Mouse (Mus musculus): ENCODE results near the gene Dnah2. TPM values are rescaled to one million over a fixed set of nuclear protein-coding genes. Genes with fewer than 3 reads are reported as not detected.
A peak's percentile ranks its signal among the peaks of the same experiment; 100 is the strongest.

The Dnah2 gene
- polyA plus RNA-seq, 1 experiment from 2014 or later, result 4.8 TPM

- WGBS, result 8% methylated on average over 5 of the region's 5 CpGs
- Histone ChIP-seq H3K4me3 (replicated peaks; ENCODE audit: low read depth, low read length) (peak overlapping the region; percentile 76), H3K27me3 (ENCODE audit: control insufficient read depth, insufficient read depth, low read length) (no peaks in the 10 kb centered on the region), H3K27ac (replicated peaks; ENCODE audit: low read depth, low read length) (peak overlapping the region; percentile 86), H3K9me3 (ENCODE audit: control insufficient read depth, low read length) (no peaks in the 10 kb centered on the region), H3K4me1 (ENCODE audit: control insufficient read depth, insufficient read depth, low read length) (peaks cover 63% of the 10 kb centered on the region), H3K9ac (replicated peaks; ENCODE audit: low read length) (peak overlapping the region; percentile 92), H3K36me3 (ENCODE audit: control insufficient read depth, insufficient read depth, low read length) (peaks cover 41% of the 10 kb centered on the region), H3K4me2 (ENCODE audit: low read length) (peak overlapping the region; percentile 66)
- no peak for DNase-seq
- ATAC-seq (ENCODE audit: low FRiP score, low TSS enrichment), result no peak
Measured at GRCm38 (mm10) chr11:69559183-69559582, 10.3 kb upstream of the Dnah2 start.

GRCm38 (mm10) chr11:69558756-69559155, 9.8 kb upstream of the Dnah2 start:
- H3K4me1 ChIP-seq (ENCODE audit: control insufficient read depth, insufficient read depth, low read length), result peaks cover 67% of the 10 kb centered on the region
- peaks cover 44% of the 10 kb centered on the region for H3K36me3 ChIP-seq (ENCODE audit: control insufficient read depth, insufficient read depth, low read length)
- ATAC-seq (ENCODE audit: low FRiP score, low TSS enrichment), result no peak
- no peaks in the 10 kb centered on the region for H3K9me3 ChIP-seq (ENCODE audit: control insufficient read depth, low read length)
- no peaks in the 10 kb centered on the region for H3K27me3 ChIP-seq (ENCODE audit: control insufficient read depth, insufficient read depth, low read length)
- peak overlapping the region; percentile 66 for H3K4me2 ChIP-seq (ENCODE audit: low read length)
- no peak for DNase-seq
- 0 out of 2 replicates have a peak overlapping the region, but pooled peaks have one; percentile 86 for H3K27ac ChIP-seq (replicated peaks; ENCODE audit: low read depth, low read length)
- WGBS, result 17% methylated on average over 6 of the region's 6 CpGs
- peak overlapping the region; percentile 76 for H3K4me3 ChIP-seq (replicated peaks; ENCODE audit: low read depth, low read length)
- H3K9ac ChIP-seq (replicated peaks; ENCODE audit: low read length), result peak overlapping the region; percentile 92

GRCm38 (mm10) chr11:69557381-69557958, 8.6 kb upstream of the Dnah2 start:
- peak overlapping the region; percentile 66 for H3K4me2 ChIP-seq (ENCODE audit: low read length)
- no peaks in the 10 kb centered on the region for H3K27me3 ChIP-seq (ENCODE audit: control insufficient read depth, insufficient read depth, low read length)
- DNase-seq, result peak; percentile 91
- peaks cover 37% of the 10 kb centered on the region for H3K36me3 ChIP-seq (ENCODE audit: control insufficient read depth, insufficient read depth, low read length)
- peaks cover 80% of the 10 kb centered on the region for H3K4me1 ChIP-seq (ENCODE audit: control insufficient read depth, insufficient read depth, low read length)
- H3K9ac ChIP-seq (replicated peaks; ENCODE audit: low read length), result peak overlapping the region; percentile 92
- peak overlapping the region; percentile 76 for H3K4me3 ChIP-seq (replicated peaks; ENCODE audit: low read depth, low read length)
- ATAC-seq (ENCODE audit: low FRiP score, low TSS enrichment), result no peak; the same call in 1 of the 2 replicates
- WGBS, result 6% methylated on average over 14 of the region's 14 CpGs
- H3K9me3 ChIP-seq (ENCODE audit: control insufficient read depth, low read length), result no peaks in the 10 kb centered on the region
- peak overlapping the region; percentile 72 for H3K27ac ChIP-seq (replicated peaks; ENCODE audit: low read depth, low read length)

- WGBS, result 78% methylated on average over 5 of the region's 5 CpGs
- Histone ChIP-seq H3K4me1 (ENCODE audit: control insufficient read depth, insufficient read depth, low read length) (peaks cover 70% of the 10 kb centered on the region), H3K4me3 (replicated peaks; ENCODE audit: low read depth, low read length) (no peak overlapping the region), H3K27ac (replicated peaks; ENCODE audit: low read depth, low read length) (peak overlapping the region; percentile 55), H3K4me2 (ENCODE audit: low read length) (no peak overlapping the region), H3K9me3 (ENCODE audit: control insufficient read depth, low read length) (no peaks in the 10 kb centered on the region), H3K9ac (replicated peaks; ENCODE audit: low read length) (no peak overlapping the region), H3K36me3 (ENCODE audit: control insufficient read depth, insufficient read depth, low read length) (peaks cover 32% of the 10 kb centered on the region), H3K27me3 (ENCODE audit: control insufficient read depth, insufficient read depth, low read length) (no peaks in the 10 kb centered on the region)
- ATAC-seq (ENCODE audit: low FRiP score, low TSS enrichment) (no peak), DNase-seq (no peak)
Measured at GRCm38 (mm10) chr11:69554539-69555140, 5.7 kb upstream of the Dnah2 start.

GRCm38 (mm10) chr11:69553341-69553721, 4.4 kb upstream of the Dnah2 start:
- peak overlapping the region; percentile 53 for H3K4me2 ChIP-seq (ENCODE audit: low read length)
- ATAC-seq (ENCODE audit: low FRiP score, low TSS enrichment) (peak; percentile 0; the same call in 1 of the 2 replicates), DNase-seq (no peak)
- WGBS, result 3% methylated on average over 2 of the region's 2 CpGs
- H3K4me1 ChIP-seq (ENCODE audit: control insufficient read depth, insufficient read depth, low read length), result peaks cover 69% of the 10 kb centered on the region
- 0 out of 2 replicates have a peak overlapping the region, but pooled peaks have one; percentile 8 for H3K4me3 ChIP-seq (replicated peaks; ENCODE audit: low read depth, low read length)
- no peaks in the 10 kb centered on the region for H3K27me3 ChIP-seq (ENCODE audit: control insufficient read depth, insufficient read depth, low read length)
- peak overlapping the region; percentile 21; the same call in 1 of the 2 replicates for H3K9ac ChIP-seq (replicated peaks; ENCODE audit: low read length)
- peak overlapping the region; percentile 95 for H3K27ac ChIP-seq (replicated peaks; ENCODE audit: low read depth, low read length)
- no peaks in the 10 kb centered on the region for H3K9me3 ChIP-seq (ENCODE audit: control insufficient read depth, low read length)
- peaks cover 32% of the 10 kb centered on the region for H3K36me3 ChIP-seq (ENCODE audit: control insufficient read depth, insufficient read depth, low read length)

- H3K4me3 ChIP-seq (replicated peaks; ENCODE audit: low read depth, low read length), result 0 out of 2 replicates have a peak overlapping the region, but pooled peaks have one; percentile 8
- H3K36me3 ChIP-seq (ENCODE audit: control insufficient read depth, insufficient read depth, low read length), result peaks cover 32% of the 10 kb centered on the region
- 5% methylated on average over 14 of the region's 14 CpGs for WGBS
- peaks cover 69% of the 10 kb centered on the region for H3K4me1 ChIP-seq (ENCODE audit: control insufficient read depth, insufficient read depth, low read length)
- DNase-seq (peak; percentile 94), ATAC-seq (ENCODE audit: low FRiP score, low TSS enrichment) (peak; percentile 90)
- no peaks in the 10 kb centered on the region for H3K27me3 ChIP-seq (ENCODE audit: control insufficient read depth, insufficient read depth, low read length)
- H3K27ac ChIP-seq (replicated peaks; ENCODE audit: low read depth, low read length), result peak overlapping the region; percentile 95
- H3K4me2 ChIP-seq (ENCODE audit: low read length), result peak overlapping the region; percentile 53
- no peaks in the 10 kb centered on the region for H3K9me3 ChIP-seq (ENCODE audit: control insufficient read depth, low read length)
- peak overlapping the region; percentile 21; the same call in 1 of the 2 replicates for H3K9ac ChIP-seq (replicated peaks; ENCODE audit: low read length)
Measured at GRCm38 (mm10) chr11:69552622-69553340, 3.9 kb upstream of the Dnah2 start.

- Histone ChIP-seq H3K27me3 (ENCODE audit: control insufficient read depth, insufficient read depth, low read length) (no peaks in the 10 kb centered on the region), H3K27ac (replicated peaks; ENCODE audit: low read depth, low read length) (0 out of 2 replicates have a peak overlapping the region, but pooled peaks have one; percentile 26), H3K4me3 (replicated peaks; ENCODE audit: low read depth, low read length) (no peak overlapping the region), H3K4me2 (ENCODE audit: low read length) (no peak overlapping the region), H3K9me3 (ENCODE audit: control insufficient read depth, low read length) (no peaks in the 10 kb centered on the region), H3K9ac (replicated peaks; ENCODE audit: low read length) (no peak overlapping the region), H3K4me1 (ENCODE audit: control insufficient read depth, insufficient read depth, low read length) (peaks cover 64% of the 10 kb centered on the region), H3K36me3 (ENCODE audit: control insufficient read depth, insufficient read depth, low read length) (peaks cover 23% of the 10 kb centered on the region)
- ATAC-seq (ENCODE audit: low FRiP score, low TSS enrichment) (no peak), DNase-seq (no peak)
- 58% methylated on average over 4 of the region's 4 CpGs for WGBS
Measured at GRCm38 (mm10) chr11:69551310-69551709, 2.4 kb upstream of the Dnah2 start.

- H3K9me3 ChIP-seq (ENCODE audit: control insufficient read depth, low read length), result no peaks in the 10 kb centered on the region
- peak overlapping the region; percentile 61 for H3K9ac ChIP-seq (replicated peaks; ENCODE audit: low read length)
- H3K36me3 ChIP-seq (ENCODE audit: control insufficient read depth, insufficient read depth, low read length), result no peaks in the 10 kb centered on the region
- H3K4me3 ChIP-seq (replicated peaks; ENCODE audit: low read depth, low read length), result peak overlapping the region; percentile 42
- ATAC-seq (ENCODE audit: low FRiP score, low TSS enrichment) (no peak), DNase-seq (no peak)
- WGBS, result 3% methylated on average over 15 of the region's 15 CpGs
- peak overlapping the region; percentile 88 for H3K4me2 ChIP-seq (ENCODE audit: low read length)
- peak overlapping the region; percentile 93 for H3K27ac ChIP-seq (replicated peaks; ENCODE audit: low read depth, low read length)
- peaks cover 51% of the 10 kb centered on the region for H3K4me1 ChIP-seq (ENCODE audit: control insufficient read depth, insufficient read depth, low read length)
- no peaks in the 10 kb centered on the region for H3K27me3 ChIP-seq (ENCODE audit: control insufficient read depth, insufficient read depth, low read length)
Measured at GRCm38 (mm10) chr11:69547071-69547470, 1.8 kb downstream of the Dnah2 start.

Data from midbrain, embryonic 14.5 days (tissue).